Mouse (Mus musculus): ENCODE results near the gene Rab34. TPM values are rescaled to one million over a fixed set of nuclear protein-coding genes. Genes with fewer than 3 reads are reported as not detected.

Rab34 gene
- polyA plus RNA-seq, 1 experiment from 2014 or later: 15.2 TPM

- peaks cover 81% of the 10 kb centered on the region for H3K36me3 ChIP-seq (replicated peaks)
- H3K27ac ChIP-seq (replicated peaks): peak overlapping the region; percentile 41; the same call in 1 of the 2 replicates
- peaks cover 57% of the 10 kb centered on the region for H3K4me1 ChIP-seq (replicated peaks)
- H3K4me2 ChIP-seq: no peak overlapping the region
- no peak overlapping the region for H3K4me3 ChIP-seq (replicated peaks)
- no peaks in the 10 kb centered on the region for H3K9me3 ChIP-seq (replicated peaks)
- H3K9ac ChIP-seq: no peak overlapping the region
- ATAC-seq (ENCODE audit: insufficient read depth): peak; percentile 66
- WGBS (ENCODE audit: insufficient replicate concordance): 10% methylated on average over 2 of the region's 2 CpGs
- no peaks in the 10 kb centered on the region for H3K27me3 ChIP-seq
Measured at GRCm38 (mm10) chr11:78159096-78159495, 29.1 kb upstream of the Rab34 start.

- peaks cover 76% of the 10 kb centered on the region for H3K36me3 ChIP-seq (replicated peaks)
- no peak overlapping the region for H3K4me3 ChIP-seq (replicated peaks)
- H3K9ac ChIP-seq: no peak overlapping the region
- no peak overlapping the region for H3K4me2 ChIP-seq
- no peaks in the 10 kb centered on the region for H3K27me3 ChIP-seq
- peak; percentile 11; the same call in 1 of the 2 replicates for ATAC-seq (ENCODE audit: insufficient read depth)
- peaks cover 61% of the 10 kb centered on the region for H3K4me1 ChIP-seq (replicated peaks)
- 81% methylated on average over 7 of the region's 7 CpGs for WGBS (ENCODE audit: insufficient replicate concordance)
- no peaks in the 10 kb centered on the region for H3K9me3 ChIP-seq (replicated peaks)
- H3K27ac ChIP-seq (replicated peaks): peak overlapping the region; percentile 41; the same call in 1 of the 2 replicates
Measured at GRCm38 (mm10) chr11:78159557-78159956, 28.7 kb upstream of the Rab34 start.

- no peak overlapping the region for H3K4me2 ChIP-seq
- whole genome bisulfite sequencing (ENCODE audit: insufficient replicate concordance): 87% methylated on average over 18 of the region's 18 CpGs
- ATAC-seq (ENCODE audit: insufficient read depth): no peak
- H3K4me1 ChIP-seq (replicated peaks): peaks cover 67% of the 10 kb centered on the region
- H3K36me3 ChIP-seq (replicated peaks): peaks cover 70% of the 10 kb centered on the region
- no peak overlapping the region for H3K27ac ChIP-seq (replicated peaks)
- H3K9me3 ChIP-seq (replicated peaks): no peaks in the 10 kb centered on the region
- H3K27me3 ChIP-seq: no peaks in the 10 kb centered on the region
- no peak overlapping the region for H3K9ac ChIP-seq
- no peak overlapping the region for H3K4me3 ChIP-seq (replicated peaks)
Measured at GRCm38 (mm10) chr11:78160171-78160570, 28.1 kb upstream of the Rab34 start.

GRCm38 (mm10) chr11:78160675-78161074, 27.6 kb upstream of the Rab34 start:
- Histone ChIP-seq H3K4me1 (replicated peaks) (peaks cover 71% of the 10 kb centered on the region), H3K36me3 (replicated peaks) (peaks cover 67% of the 10 kb centered on the region), H3K27me3 (no peaks in the 10 kb centered on the region), H3K9ac (no peak overlapping the region), H3K4me2 (no peak overlapping the region), H3K27ac (replicated peaks) (no peak overlapping the region), H3K9me3 (replicated peaks) (no peaks in the 10 kb centered on the region), H3K4me3 (replicated peaks) (no peak overlapping the region)
- 74% methylated on average over 3 of the region's 3 CpGs for WGBS (ENCODE audit: insufficient replicate concordance)
- ATAC-seq (ENCODE audit: insufficient read depth): no peak

- no peak for ATAC-seq (ENCODE audit: insufficient read depth)
- H3K9me3 ChIP-seq (replicated peaks): no peaks in the 10 kb centered on the region
- H3K4me1 ChIP-seq (replicated peaks): peaks cover 76% of the 10 kb centered on the region
- H3K9ac ChIP-seq: no peak overlapping the region
- peaks cover 63% of the 10 kb centered on the region for H3K36me3 ChIP-seq (replicated peaks)
- H3K27ac ChIP-seq (replicated peaks): 0 out of 2 replicates have a peak overlapping the region, but pooled peaks have one; percentile 26
- WGBS (ENCODE audit: insufficient replicate concordance): 72% methylated on average over 14 of the region's 14 CpGs
- no peak overlapping the region for H3K4me3 ChIP-seq (replicated peaks)
- 0 out of 2 replicates have a peak overlapping the region, but pooled peaks have one; percentile 4 for H3K4me2 ChIP-seq
- no peaks in the 10 kb centered on the region for H3K27me3 ChIP-seq
Measured at GRCm38 (mm10) chr11:78161169-78161568, 27.1 kb upstream of the Rab34 start.

GRCm38 (mm10) chr11:78161968-78162367, 26.3 kb upstream of the Rab34 start:
- H3K27me3 ChIP-seq: no peaks in the 10 kb centered on the region
- ATAC-seq (ENCODE audit: insufficient read depth): no peak
- H3K27ac ChIP-seq (replicated peaks): peak overlapping the region; percentile 82
- peaks cover 56% of the 10 kb centered on the region for H3K36me3 ChIP-seq (replicated peaks)
- peak overlapping the region; percentile 99 for H3K4me2 ChIP-seq
- WGBS (ENCODE audit: insufficient replicate concordance): 44% methylated on average over 4 of the region's 4 CpGs
- no peaks in the 10 kb centered on the region for H3K9me3 ChIP-seq (replicated peaks)
- peaks cover 84% of the 10 kb centered on the region for H3K4me1 ChIP-seq (replicated peaks)
- no peak overlapping the region; the same call in 1 of the 2 replicates for H3K4me3 ChIP-seq (replicated peaks)
- H3K9ac ChIP-seq: no peak overlapping the region

- Histone ChIP-seq H3K9me3 (replicated peaks) (no peaks in the 10 kb centered on the region), H3K4me3 (replicated peaks) (peak overlapping the region; percentile 73; the same call in 1 of the 2 replicates), H3K9ac (peak overlapping the region; percentile 86; the same call in 1 of the 2 replicates), H3K27ac (replicated peaks) (peak overlapping the region; percentile 82), H3K27me3 (no peaks in the 10 kb centered on the region), H3K4me2 (peak overlapping the region; percentile 99), H3K4me1 (replicated peaks) (peaks cover 89% of the 10 kb centered on the region), H3K36me3 (replicated peaks) (peaks cover 53% of the 10 kb centered on the region)
- ATAC-seq (ENCODE audit: insufficient read depth): no peak
- WGBS (ENCODE audit: insufficient replicate concordance): 73% methylated on average over 6 of the region's 6 CpGs
Measured at GRCm38 (mm10) chr11:78162504-78162903, 25.7 kb upstream of the Rab34 start.

GRCm38 (mm10) chr11:78163045-78163444, 25.2 kb upstream of the Rab34 start:
- H3K9ac ChIP-seq: peak overlapping the region; percentile 86
- no peaks in the 10 kb centered on the region for H3K9me3 ChIP-seq (replicated peaks)
- WGBS (ENCODE audit: insufficient replicate concordance): 88% methylated on average over 2 of the region's 2 CpGs
- H3K4me3 ChIP-seq (replicated peaks): peak overlapping the region; percentile 73
- ATAC-seq (ENCODE audit: insufficient read depth): no peak
- peak overlapping the region; percentile 82 for H3K27ac ChIP-seq (replicated peaks)
- no peaks in the 10 kb centered on the region for H3K27me3 ChIP-seq
- H3K36me3 ChIP-seq (replicated peaks): peaks cover 47% of the 10 kb centered on the region
- H3K4me1 ChIP-seq (replicated peaks): peaks cover 94% of the 10 kb centered on the region
- H3K4me2 ChIP-seq: peak overlapping the region; percentile 99

GRCm38 (mm10) chr11:78163681-78164603, 24.3 kb upstream of the Rab34 start:
- H3K4me3 ChIP-seq (replicated peaks): peak overlapping the region; percentile 73
- under 1% methylated on average over 22 of the region's 22 CpGs for WGBS (ENCODE audit: insufficient replicate concordance)
- H3K4me1 ChIP-seq (replicated peaks): peaks cover 97% of the 10 kb centered on the region
- H3K9me3 ChIP-seq (replicated peaks): no peaks in the 10 kb centered on the region
- peak overlapping the region; percentile 86 for H3K9ac ChIP-seq
- H3K27me3 ChIP-seq: no peaks in the 10 kb centered on the region
- no peak for ATAC-seq (ENCODE audit: insufficient read depth)
- H3K36me3 ChIP-seq (replicated peaks): peaks cover 38% of the 10 kb centered on the region
- H3K4me2 ChIP-seq: peak overlapping the region; percentile 99
- H3K27ac ChIP-seq (replicated peaks): peak overlapping the region; percentile 82

GRCm38 (mm10) chr11:78164604-78164923, 23.7 kb upstream of the Rab34 start:
- Histone ChIP-seq H3K9ac (peak overlapping the region; percentile 86), H3K9me3 (replicated peaks) (no peaks in the 10 kb centered on the region), H3K27ac (replicated peaks) (peak overlapping the region; percentile 82), H3K4me3 (replicated peaks) (peak overlapping the region; percentile 73), H3K36me3 (replicated peaks) (peaks cover 32% of the 10 kb centered on the region), H3K4me1 (replicated peaks) (peaks cover 97% of the 10 kb centered on the region), H3K4me2 (peak overlapping the region; percentile 99), H3K27me3 (no peaks in the 10 kb centered on the region)
- no peak for ATAC-seq (ENCODE audit: insufficient read depth)
- 0% methylated on average over 14 of the region's 14 CpGs for WGBS (ENCODE audit: insufficient replicate concordance)

- Histone ChIP-seq H3K4me2 (peak within 1 kb of the TSS; percentile 99), H3K27ac (replicated peaks) (peak within 1 kb of the TSS; percentile 88), H3K4me3 (replicated peaks) (peak within 1 kb of the TSS; percentile 73), H3K9me3 (replicated peaks) (no peaks in the 10 kb centered on the region), H3K27me3 (no peaks in the 10 kb centered on the region), H3K4me1 (replicated peaks) (peaks cover 98% of the 10 kb centered on the region), H3K9ac (peak within 1 kb of the TSS; percentile 86), H3K36me3 (replicated peaks) (peaks cover 26% of the 10 kb centered on the region)
- peak; percentile 78 for ATAC-seq (ENCODE audit: insufficient read depth)
- WGBS (ENCODE audit: insufficient replicate concordance): 0% methylated on average over 68 of the region's 78 CpGs
Measured at GRCm38 (mm10) chr11:78164924-78165760, 23.1 kb upstream of the Rab34 start, which contains the start of gene Traf4. Traf4 (minus strand) TSS chr11:78165589.
